Mouse (Mus musculus) kidney, adult 2 months (tissue): Measurements from ENCODE around the gene Serpina3n. TPM values are rescaled to one million over a fixed set of nuclear protein-coding genes. Genes with fewer than 3 reads are reported as not detected.
"Not testable (repeated sequence)": the region's sequence is repeated elsewhere in the genome, so short reads cannot be mapped to it uniquely, and the experiment has no call there.

ENCODE experiments used
- DNase-seq: peaks from one replicate; pipeline ENCODE4 v3.0.0; 2021
- H3K27ac ChIP-seq: fragments of 200-500 bp; 2 replicates; pipeline ENCODE4 v1.5.1; 2012; ENCODE audit warnings: low read depth, low read length, control low read depth, inconsistent platforms; ENCODE audit not compliant: insufficient read depth
- H3K27me3 ChIP-seq: fragments of 200-500 bp; replicated peaks from 2 replicates; pipeline ENCODE4 v1.6.1; 2012; ENCODE audit warnings: mild to moderate bottlenecking, moderate library complexity, low read length, inconsistent platforms; ENCODE audit not compliant: control insufficient read depth, insufficient read depth
- H3K36me3 ChIP-seq: fragments of 200-500 bp; 2 replicates; pipeline ENCODE4 v1.6.1; 2012; ENCODE audit warnings: mild to moderate bottlenecking, moderate library complexity, low read length, inconsistent platforms; ENCODE audit not compliant: control insufficient read depth, insufficient read depth
- H3K4me1 ChIP-seq: fragments of 200-500 bp; 2 replicates; pipeline ENCODE4 v1.6.1; 2011; ENCODE audit warnings: low read length; ENCODE audit not compliant: control insufficient read depth, insufficient read depth
- H3K4me3 ChIP-seq: fragments of 200-500 bp; 2 replicates; pipeline ENCODE4 v1.5.1; 2011; ENCODE audit warnings: mild to moderate bottlenecking, low read depth, low read length, control low read depth; ENCODE audit not compliant: insufficient read depth
- CTCF ChIP-seq: fragments of 200-500 bp; conservative IDR thresholded peaks from 2 replicates; pipeline ENCODE4 v1.5.1; 2011; ENCODE audit warnings: low read depth, mild to moderate bottlenecking, control low read depth, low read length, moderate library complexity, mixed read lengths; ENCODE audit not compliant: insufficient read depth, insufficient read length
- POLR2A ChIP-seq: fragments of 200-500 bp; IDR thresholded peaks from one replicate; pipeline ENCODE4 v1.6.1; 2011; ENCODE audit warnings: low read depth, low read length, control low read depth
- WGBS: fragments of 180-500 bp; shearing (Covaris S2); methylation state at CpG from one replicate; pipeline ENCODE4 v1.1.7; 2018; 5-methylcytosine and 5-hydroxymethylcytosine counted together
- polyA plus RNA-seq: library from polyadenylated mRNA; depleted of rRNA; stranded (reverse); fragments of >200 nt; gene quantifications from 2 replicates; pipeline ENCODE4 v1.2.3, GENCODE M21; 2012; rRNA removed

The Serpina3n gene
- polyA plus RNA-seq, 1 experiment, result 3.4 TPM

DNA sequence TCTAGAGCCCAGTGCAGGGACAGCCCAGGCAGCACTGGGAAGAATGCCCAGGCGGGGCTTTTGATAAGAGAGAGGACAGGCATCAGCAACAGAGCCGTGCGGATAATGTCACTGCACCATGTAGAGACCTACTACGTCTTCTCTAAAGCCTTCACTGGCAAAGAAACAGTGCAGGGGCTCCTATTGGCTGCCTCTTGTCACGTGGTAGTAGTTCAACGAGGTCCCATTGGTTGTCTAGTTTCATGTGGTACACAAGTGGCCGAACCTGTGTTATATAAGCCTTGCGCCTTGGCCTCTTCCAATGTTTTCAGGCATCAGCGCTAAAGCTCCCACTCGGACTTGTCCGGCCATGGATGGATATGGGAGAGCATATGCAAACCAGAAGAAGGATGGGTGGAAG is 37.2 kb downstream of the Serpina3n start:
- Histone ChIP-seq H3K27me3 (no peaks in the 10 kb centered on the region), H3K27ac (no peak overlapping the region), H3K36me3 (no peaks in the 10 kb centered on the region), H3K4me1 (no peaks in the 10 kb centered on the region), H3K4me3 (no peak overlapping the region)
- no peak for DNase-seq
- TF ChIP-seq POLR2A, result no peak
- WGBS, result 92% methylated on average over 11 of the region's 11 CpGs

- H3K27ac ChIP-seq, DNase-seq, H3K36me3 ChIP-seq, H3K27me3 ChIP-seq, H3K4me1 ChIP-seq, H3K4me3 ChIP-seq: not testable (repeated sequence)
- 68% methylated on average over 25 of the region's 25 CpGs for WGBS
Measured at GRCm38 (mm10) chr12:104447056-104447455, 40.5 kb downstream of the Serpina3n start.

DNA sequence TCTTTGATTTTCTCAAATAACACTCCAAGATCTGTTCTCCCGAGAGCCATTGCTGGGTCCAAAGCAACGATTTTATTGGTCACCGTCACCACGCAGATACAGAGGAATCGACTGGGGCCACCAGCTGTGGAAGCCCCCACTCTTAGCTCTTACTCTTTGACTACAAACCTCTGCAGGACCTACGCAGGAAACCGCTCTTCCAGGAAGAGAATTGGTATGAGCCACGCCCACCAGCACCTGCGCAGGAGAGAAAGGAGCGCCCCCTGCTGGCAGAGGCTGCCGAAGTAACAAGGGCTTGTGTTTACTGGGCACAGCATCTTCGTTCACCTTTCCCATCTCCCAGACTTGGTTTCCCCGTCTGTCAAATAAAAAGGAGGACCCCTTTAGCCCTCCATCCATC is 41.6 kb downstream of the Serpina3n start:
- WGBS, result 34% methylated on average over 13 of the region's 13 CpGs
- Histone ChIP-seq H3K27ac (no peak overlapping the region), H3K4me1 (no peaks in the 10 kb centered on the region), H3K4me3 (no peak overlapping the region), H3K27me3 (no peaks in the 10 kb centered on the region), H3K36me3 (no peaks in the 10 kb centered on the region)
- TF ChIP-seq CTCF (peak; percentile 67), POLR2A (no peak)
- DNase-seq, result peak; percentile 52

DNA sequence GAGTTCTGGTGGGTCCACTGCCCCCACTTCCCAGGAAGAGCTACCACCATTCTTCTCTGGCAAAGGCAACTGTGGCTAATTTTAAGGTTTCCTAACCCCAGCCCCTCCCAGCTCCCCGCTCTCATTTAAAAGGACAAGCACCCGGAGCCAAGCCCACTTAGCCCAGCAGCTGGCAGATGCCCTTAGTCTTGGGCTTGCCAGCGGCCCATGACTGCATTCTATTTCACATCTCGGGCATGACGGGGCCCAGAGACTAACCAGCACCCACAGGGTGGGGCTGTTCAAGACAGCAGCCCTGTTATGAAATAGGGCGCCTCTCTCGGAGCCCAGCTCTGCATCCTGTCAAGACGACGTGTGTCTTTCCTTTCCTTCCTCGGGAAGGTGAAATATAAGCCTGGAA is 43.7 kb downstream of the Serpina3n start:
- no peak overlapping the region for H3K27ac ChIP-seq
- H3K4me1 ChIP-seq, result no peaks in the 10 kb centered on the region
- 38% methylated on average over 10 of the region's 10 CpGs for WGBS
- H3K36me3 ChIP-seq, result no peaks in the 10 kb centered on the region
- H3K27me3 ChIP-seq, result no peaks in the 10 kb centered on the region
- no peak overlapping the region for H3K4me3 ChIP-seq
- DNase-seq, result no peak
- TF ChIP-seq POLR2A (no peak), CTCF (no peak)

- no peak for TF ChIP-seq POLR2A
- TF ChIP-seq CTCF, result no peak
- H3K36me3 ChIP-seq, result no peaks in the 10 kb centered on the region
- no peak overlapping the region for H3K4me3 ChIP-seq
- H3K27ac ChIP-seq, result no peak overlapping the region
- H3K4me1 ChIP-seq, result no peaks in the 10 kb centered on the region
- no peak for DNase-seq
- 82% methylated on average over 1 of the region's 1 CpGs for WGBS
- no peaks in the 10 kb centered on the region for H3K27me3 ChIP-seq
Measured at GRCm38 (mm10) chr12:104453002-104453401, 46.5 kb downstream of the Serpina3n start.

DNA sequence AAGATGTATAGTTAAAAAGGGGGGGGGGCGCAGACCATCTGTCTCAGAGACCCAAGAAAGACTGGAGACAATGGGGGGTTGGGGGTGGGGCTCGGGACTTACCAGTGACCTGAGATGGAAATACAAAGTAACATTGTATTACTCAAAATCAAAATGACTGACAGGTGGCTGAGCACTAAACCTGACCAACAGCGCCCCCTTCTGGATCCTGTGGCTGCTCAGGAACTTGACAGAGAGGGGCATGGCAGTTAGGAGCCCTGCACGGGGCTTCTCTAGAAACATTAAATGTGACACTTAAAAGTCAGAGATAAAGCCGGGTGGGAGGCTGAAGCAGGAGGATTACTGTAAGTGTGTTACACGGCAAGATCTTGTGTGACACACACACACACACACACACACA is 52.8 kb downstream of the Serpina3n start:
- no peak overlapping the region for H3K4me3 ChIP-seq
- no peak for TF ChIP-seq POLR2A
- TF ChIP-seq CTCF, result no peak
- DNase-seq, result no peak
- no peaks in the 10 kb centered on the region for H3K36me3 ChIP-seq
- no peak overlapping the region for H3K27ac ChIP-seq
- 69% methylated on average over 6 of the region's 6 CpGs for WGBS
- no peaks in the 10 kb centered on the region for H3K4me1 ChIP-seq
- H3K27me3 ChIP-seq, result no peaks in the 10 kb centered on the region

DNA sequence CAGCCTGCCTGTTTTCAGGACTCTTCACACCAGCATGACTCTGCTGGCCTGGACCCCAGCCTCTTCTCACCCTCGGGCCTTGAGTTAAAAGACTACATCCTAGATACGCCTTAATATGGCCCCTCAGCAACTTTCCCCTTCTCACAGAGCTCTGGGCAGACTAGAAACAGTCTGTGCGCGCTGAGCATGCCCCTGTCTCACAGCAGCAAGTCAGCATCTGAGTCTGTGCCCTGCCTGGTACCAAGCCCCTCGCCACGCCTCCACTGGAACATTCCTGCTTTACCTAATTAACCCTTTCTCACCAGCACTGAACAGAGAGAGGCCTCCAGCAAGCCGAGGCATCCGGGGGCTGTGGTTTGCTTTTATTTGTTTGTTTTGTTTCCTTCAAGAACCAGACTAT is 54.8 kb downstream of the Serpina3n start:
- Histone ChIP-seq H3K27ac (no peak overlapping the region), H3K27me3 (no peaks in the 10 kb centered on the region), H3K36me3 (no peaks in the 10 kb centered on the region), H3K4me1 (no peaks in the 10 kb centered on the region), H3K4me3 (no peak overlapping the region)
- DNase-seq, result no peak
- TF ChIP-seq POLR2A (no peak), CTCF (no peak)
- WGBS, result 41% methylated on average over 8 of the region's 8 CpGs

Other genes with a start within 250 kb of the Serpina3n start
- gene Serpina3f, start 192.2 kb upstream of the Serpina3n start, polyA plus RNA-seq, result 0.12 and 0.70 TPM in 2 replicates
- gene Serpina3g, start 170.5 kb upstream of the Serpina3n start, polyA plus RNA-seq, result 3.7 and 8.2 TPM in 2 replicates
- gene Serpina3i, start 143.6 kb upstream of the Serpina3n start, polyA plus RNA-seq, result 0.07 and 0.08 TPM in 2 replicates
- not detected in 2 replicates for gene Serpina3j, start 92.2 kb upstream of the Serpina3n start, polyA plus RNA-seq
- gene Serpina3k, start 68.2 kb upstream of the Serpina3n start, polyA plus RNA-seq, result 0.26 TPM in 1 of 2 replicates, not detected in the other
- gene Serpina3m, start 68.2 kb upstream of the Serpina3n start, polyA plus RNA-seq, result 0.07 TPM in 1 of 2 replicates, not detected in the other
- gene Gsc, start 66.6 kb downstream of the Serpina3n start, polyA plus RNA-seq, result 0.10 TPM in 1 of 2 replicates, not detected in the other